In the genomic region with DNA sequence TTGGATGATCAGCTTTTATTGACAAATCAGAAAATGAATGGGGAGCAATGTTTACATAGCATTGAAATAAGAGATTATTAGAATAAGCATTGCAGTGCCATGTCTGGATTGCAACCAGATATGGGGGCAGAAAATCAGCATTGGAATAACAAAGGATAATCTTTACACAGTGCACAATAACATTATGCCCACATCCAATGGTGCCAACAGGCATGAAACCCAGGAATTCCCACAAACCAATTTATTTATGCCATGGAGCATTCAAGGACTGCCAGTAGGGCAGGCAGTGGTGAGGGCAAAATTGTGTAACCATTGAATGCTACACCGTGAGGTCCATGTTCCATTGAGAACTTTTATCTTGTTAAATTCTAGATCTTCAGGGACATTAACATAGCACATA, we compare ENCODE assay signal across 24 mouse cellular contexts.
"Had no signal": no experiment of that assay in that cellular context is flagged by ENCODE, and none has a peak within 500 bp of the region (broad histone marks: within the 10 kb centered on the region; RNA-seq: fewer than 3 reads in every experiment).

No protein-coding gene starts in this region.

- H3K4me3 ChIP-seq: gastrocnemius, adult 2 months; heart, embryonic 10.5 days; heart, embryonic 12.5 days; hindbrain, embryonic 10.5 days; hindbrain, embryonic 12.5 days; intestine, embryonic 15.5 days; kidney, embryonic 15.5 days; left cerebral cortex, adult 2 months; limb, embryonic 10.5 days; limb, embryonic 12.5 days; liver, embryonic 13.5 days; liver, embryonic 15.5 days had no signal

- H3K36me3 ChIP-seq: heart, embryonic 12.5 days; hindbrain, embryonic 10.5 days; hindbrain, embryonic 12.5 days; intestine, embryonic 15.5 days; kidney, embryonic 15.5 days; limb, embryonic 10.5 days; limb, embryonic 12.5 days; liver, embryonic 13.5 days; liver, embryonic 15.5 days had no signal

- H3K27ac ChIP-seq: heart, embryonic 10.5 days; hindbrain, embryonic 10.5 days; hindbrain, embryonic 12.5 days; hindbrain, embryonic 14.5 days; intestine, embryonic 15.5 days; kidney, embryonic 15.5 days; kidney, postnatal 0 days; left cerebral cortex, adult 2 months; limb, embryonic 10.5 days; limb, embryonic 12.5 days; liver, embryonic 13.5 days; liver, embryonic 15.5 days had no signal

- H3K4me1 ChIP-seq: heart, embryonic 10.5 days; intestine, embryonic 15.5 days; limb, embryonic 10.5 days; limb, embryonic 12.5 days had no signal

- H3K27me3 ChIP-seq: hindbrain, embryonic 12.5 days; intestine, embryonic 15.5 days; kidney, embryonic 15.5 days; limb, embryonic 12.5 days; liver, embryonic 13.5 days; liver, embryonic 15.5 days had no signal

- DNase-seq: gastrocnemius, adult 2 months; gastrocnemius, postnatal 14 days; gastrocnemius, postnatal 36 days; heart, adult 18-20 months; heart, postnatal 10 days; heart, postnatal 4 days; kidney, adult 18-20 months; kidney, adult 9 months; kidney, postnatal 14 days; layer of hippocampus, adult 9-11 months; liver; liver, embryonic 13.5 days had no signal
